Comparison of ENCODE assay signal across 17 mouse cellular contexts in genomic region chr4:104551390-104552070, GRCm38 (mm10).
A peak's percentile ranks its signal among the peaks of the same experiment; 100 is the strongest.
DNase-seq lines count a peak whose midpoint lies in the region.
"Had no signal": no experiment of that assay in that cellular context is flagged by ENCODE, and none has a peak within 500 bp of the region (broad histone marks: within the 10 kb centered on the region; RNA-seq: fewer than 3 reads in every experiment).

No protein-coding gene starts in this region.

- DNase-seq in layer of hippocampus, adult 11-12 months (ENCODE audit: low spot score): peak; percentile 15
- no peak for DNase-seq in layer of hippocampus, adult 9-11 months
- DNase-seq in left cerebral cortex, postnatal 14 days (ENCODE audit: low spot score in 2 of 2): peak; percentile 19 to 22
- no peak for DNase-seq in left cerebral cortex, adult 9 months (ENCODE audit: low spot score in 2 of 2)
- DNase-seq in brain, adult 2 months (ENCODE audit: low read depth, low spot score): peak; percentile 45
- DNase-seq in telencephalon, adult 2 months (ENCODE audit: low read depth, low spot score): peak; percentile 23
- DNase-seq: adrenal gland, postnatal 10 days; adrenal gland, postnatal 36 days; cerebellum, adult 11 months; cerebellum, adult 2 months; cerebellum, adult 9-11 months; cerebellum, postnatal 25 days; forebrain, postnatal 0 days; gastrocnemius, postnatal 10 days; gastrocnemius, postnatal 36 days; heart, postnatal 10 days; heart, postnatal 36 days had no signal

- intact Hi-C loops in left cerebral cortex, postnatal 14 days (cut with DNase I): no loop called here

Comparison
In these comparisons a context has a peak if more than half of its experiments do, and no peak if none do; other contexts are left out.
1. DNase-seq: peak in layer of hippocampus, adult 11-12 months (single experiment), left cerebral cortex, postnatal 14 days (2 of 2), brain, adult 2 months (single experiment) and telencephalon, adult 2 months (single experiment); none in layer of hippocampus, adult 9-11 months (single experiment) and left cerebral cortex, adult 9 months (0 of 2).